Mouse (Mus musculus) G1E-ER4 (cell line): Measurements from ENCODE around the gene Mab21l1. TPM values are rescaled to one million over a fixed set of nuclear protein-coding genes. Genes with fewer than 3 reads are reported as not detected.

Experiments
- GATA1 ChIP-seq: IDR thresholded peaks from one replicate; pipeline ENCODE4 v1.8.0; 2012; ENCODE audit warnings: low read length, inconsistent platforms
- polyA plus RNA-seq: library from polyadenylated mRNA; stranded (reverse); fragments of >175 nt; gene quantifications from 2 replicates; pipeline ENCODE4 v1.2.3, GENCODE M21; 2012

Mab21l1 gene
- polyA plus RNA-seq, 1 experiment, result not detected

DNA sequence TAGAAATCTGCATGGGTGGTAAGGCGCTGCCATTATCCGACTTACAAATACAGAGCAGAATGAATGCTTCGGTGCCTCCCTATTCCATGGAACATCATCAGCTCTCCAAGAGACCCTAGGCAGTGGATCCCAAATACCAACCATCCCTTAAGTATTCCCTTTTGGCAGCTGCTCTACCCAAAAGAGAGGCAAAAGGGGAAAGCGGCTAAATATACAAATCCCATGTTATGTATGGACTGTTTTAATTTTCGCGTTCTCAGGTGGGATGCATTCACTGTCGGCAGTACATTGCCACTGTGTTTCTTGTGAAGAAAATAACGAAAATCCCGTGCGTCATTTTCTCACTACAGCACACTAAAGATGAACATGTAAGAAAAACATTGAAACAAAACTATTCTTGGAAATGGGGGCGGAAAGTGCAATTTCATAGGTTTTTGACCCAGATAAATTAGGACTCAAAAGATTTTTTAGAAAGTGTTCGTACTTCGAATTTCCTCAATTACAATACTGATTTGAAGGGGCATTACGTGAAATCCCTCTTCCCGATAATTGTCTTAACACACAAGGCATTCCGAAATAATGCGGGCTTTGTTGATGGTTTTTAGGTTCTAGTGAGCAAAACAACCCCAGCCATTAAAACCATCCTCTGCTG is 4.7 kb downstream of the Mab21l1 start:
- no peak for TF ChIP-seq GATA1

DNA sequence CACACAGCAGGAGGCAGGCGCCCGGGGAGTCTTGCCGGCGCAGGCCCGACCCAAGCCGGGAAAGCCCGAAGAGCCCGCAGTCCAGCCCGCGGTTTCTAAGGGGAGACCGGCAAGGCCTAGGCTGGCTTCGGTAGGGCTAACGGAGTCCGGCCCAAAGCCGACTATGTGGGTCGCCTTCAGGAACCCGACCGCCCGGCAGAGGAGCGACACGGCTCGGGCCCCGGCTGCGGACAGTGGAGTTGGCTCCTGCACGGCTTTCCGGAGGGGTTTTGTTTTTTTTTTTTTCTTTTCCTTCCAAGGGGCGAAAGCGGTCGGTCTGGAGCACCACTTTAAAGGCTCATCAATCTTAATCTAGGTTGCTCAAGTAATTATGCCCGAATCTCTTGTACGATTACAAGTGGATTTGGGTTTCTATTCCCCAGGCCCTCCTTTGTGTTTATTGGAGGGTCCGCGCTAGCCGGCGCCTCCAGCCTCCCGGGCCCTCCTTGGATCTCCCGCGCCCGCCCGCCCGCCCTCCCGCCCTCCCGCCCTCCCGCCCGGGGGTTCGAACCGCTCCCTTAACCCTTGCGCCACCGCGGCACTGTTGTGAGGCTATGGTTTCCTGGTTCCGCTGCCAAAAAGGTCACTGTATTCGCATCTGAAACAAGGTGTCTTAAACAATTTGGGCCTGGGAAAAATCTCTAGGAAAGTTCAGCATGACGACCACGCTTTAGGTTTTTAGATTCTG is 5.3 kb downstream of the Mab21l1 start:
- TF ChIP-seq GATA1, result no peak

DNA sequence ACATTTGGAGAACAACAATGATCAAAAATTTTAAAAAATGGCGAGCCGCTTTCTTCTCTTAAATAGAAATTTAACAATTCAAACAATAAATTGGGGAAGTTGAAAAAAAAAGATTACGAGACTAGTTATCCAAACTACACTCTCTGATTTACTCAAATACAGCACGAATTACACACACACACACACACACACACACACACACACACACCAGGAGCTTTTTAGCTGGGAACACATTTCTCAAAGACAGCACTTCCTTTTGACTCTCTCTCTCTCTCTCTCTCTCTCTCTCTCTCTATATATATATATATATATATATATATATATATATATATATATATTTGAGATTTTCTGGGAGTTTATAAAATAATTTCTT is 5.9 kb downstream of the Mab21l1 start:
- TF ChIP-seq GATA1, result no peak

DNA sequence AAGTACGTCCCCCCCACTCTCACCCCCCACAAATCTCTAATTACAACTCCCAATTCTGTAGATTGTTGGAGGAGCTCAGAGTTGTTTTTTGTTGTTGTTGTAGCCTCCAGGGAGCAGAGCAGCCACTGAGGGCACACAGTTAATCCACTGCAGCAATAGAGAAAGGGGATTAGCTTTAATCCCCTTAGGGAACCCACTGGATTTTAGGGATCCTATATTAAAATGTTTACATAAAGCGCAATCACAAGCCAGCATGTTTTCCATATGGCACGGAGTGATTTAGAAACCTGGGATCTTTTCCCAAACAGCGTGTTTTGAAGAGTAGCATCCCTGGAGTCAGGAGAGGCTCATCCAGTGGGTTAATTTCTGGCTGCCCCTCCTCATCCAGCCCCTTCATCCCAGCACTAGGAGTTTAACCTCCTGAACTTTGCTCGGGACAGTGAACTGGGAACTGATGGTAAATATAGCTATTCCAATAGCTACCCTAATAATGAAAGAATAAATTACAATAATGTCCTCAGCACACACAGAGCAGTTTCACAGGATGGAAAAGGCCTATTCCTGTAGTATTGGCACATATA is 6.4 kb downstream of the Mab21l1 start:
- no peak for TF ChIP-seq GATA1

DNA sequence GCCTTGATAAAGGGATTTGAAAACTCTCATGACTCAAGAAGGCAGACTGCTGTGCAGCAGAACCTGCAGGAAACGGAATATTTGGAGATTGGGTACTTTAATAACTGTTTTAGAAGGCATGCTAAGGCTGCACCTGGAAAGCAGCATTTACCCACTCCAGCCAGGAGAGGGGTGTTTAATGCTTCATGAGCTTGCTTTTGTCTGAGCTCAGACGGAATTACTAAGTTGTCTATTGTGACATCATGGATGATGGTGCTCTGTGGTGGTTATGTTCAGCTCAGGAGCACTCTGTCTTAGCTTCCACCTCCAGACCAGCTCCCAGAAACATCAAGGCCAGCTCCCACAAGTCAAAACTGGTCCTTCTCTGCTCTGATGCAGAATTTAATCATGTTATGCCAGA is 7.5 kb downstream of the Mab21l1 start:
- TF ChIP-seq GATA1, result no peak

DNA sequence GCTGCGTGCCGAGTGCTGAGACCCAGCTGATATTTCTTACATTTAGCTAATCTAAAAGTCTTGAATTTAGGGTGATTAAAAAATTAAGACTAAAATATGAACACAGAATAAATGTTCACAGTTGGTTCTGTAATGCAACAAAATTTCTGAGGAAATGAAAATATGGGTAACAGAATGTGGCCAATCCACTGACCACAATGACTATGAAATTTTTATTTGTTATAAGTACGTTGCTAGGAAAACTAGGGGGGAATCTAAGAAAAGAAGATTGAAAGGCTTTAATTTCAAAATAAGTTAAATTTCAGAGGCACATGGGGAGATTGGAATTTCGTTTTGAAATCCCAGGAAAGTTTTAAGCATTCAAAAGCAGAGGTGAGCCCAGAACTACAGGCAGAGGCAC is 8.3 kb downstream of the Mab21l1 start:
- TF ChIP-seq GATA1, result no peak

GRCm38 (mm10) chr3:55792251-55792650 is 9.9 kb downstream of the Mab21l1 start:
- no peak for TF ChIP-seq GATA1

GRCm38 (mm10) chr3:55793842-55794575 is 11.7 kb downstream of the Mab21l1 start:
- TF ChIP-seq GATA1, result no peak

- TF ChIP-seq GATA1, result no peak
Measured at GRCm38 (mm10) chr3:55794768-55795167, 12.5 kb downstream of the Mab21l1 start.

DNA sequence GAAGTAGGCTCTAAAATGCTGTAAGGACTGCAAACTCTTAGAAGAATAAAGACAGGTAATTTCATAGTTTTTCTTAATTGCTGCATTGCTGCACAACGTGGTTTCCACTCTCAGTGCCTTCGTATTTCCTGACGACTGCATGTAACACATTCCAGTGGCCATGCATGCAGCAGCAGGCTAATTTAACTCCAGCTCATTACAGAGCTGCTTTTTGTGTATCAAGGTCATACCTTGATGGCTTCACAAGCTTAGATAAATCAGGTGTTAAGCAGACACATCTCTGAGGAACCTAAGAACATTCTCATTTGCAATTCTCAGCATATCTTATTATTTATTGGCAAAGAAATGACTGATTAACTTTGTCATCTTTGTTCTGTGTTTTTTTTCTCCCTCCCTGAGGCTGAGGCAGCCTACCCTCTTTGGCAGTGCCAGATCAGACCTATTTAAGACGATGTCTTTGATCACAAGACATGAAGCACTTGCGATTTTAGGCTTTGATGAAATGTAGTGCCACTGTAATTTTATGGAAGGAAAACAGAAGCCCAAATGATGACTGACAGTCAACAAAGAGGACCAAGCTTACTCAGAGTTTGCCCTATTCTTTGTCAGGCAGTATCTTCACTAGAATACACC is 32.8 kb downstream of the Mab21l1 start:
- no peak for TF ChIP-seq GATA1

DNA sequence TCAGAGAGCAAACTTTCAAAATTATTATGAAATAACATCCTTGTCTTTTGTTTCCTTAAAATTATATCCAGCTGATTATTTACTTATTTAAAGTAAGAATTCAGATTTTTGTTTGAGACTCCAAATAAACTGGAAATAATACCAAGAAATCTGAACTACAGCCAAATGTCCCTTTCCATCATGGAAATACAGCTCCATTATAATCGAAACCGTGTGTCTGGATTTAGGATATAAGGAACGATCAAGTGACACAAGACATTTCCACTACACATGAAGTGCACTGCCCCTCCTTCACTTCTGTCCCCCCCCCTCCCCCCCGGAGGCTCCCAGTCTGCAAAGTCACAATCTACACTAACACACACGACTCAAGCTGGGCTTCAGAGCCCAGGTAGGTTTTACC is 33.8 kb downstream of the Mab21l1 start:
- TF ChIP-seq GATA1, result no peak

GRCm38 (mm10) chr3:55816638-55817375 is 34.5 kb downstream of the Mab21l1 start:
- TF ChIP-seq GATA1, result no peak

DNA sequence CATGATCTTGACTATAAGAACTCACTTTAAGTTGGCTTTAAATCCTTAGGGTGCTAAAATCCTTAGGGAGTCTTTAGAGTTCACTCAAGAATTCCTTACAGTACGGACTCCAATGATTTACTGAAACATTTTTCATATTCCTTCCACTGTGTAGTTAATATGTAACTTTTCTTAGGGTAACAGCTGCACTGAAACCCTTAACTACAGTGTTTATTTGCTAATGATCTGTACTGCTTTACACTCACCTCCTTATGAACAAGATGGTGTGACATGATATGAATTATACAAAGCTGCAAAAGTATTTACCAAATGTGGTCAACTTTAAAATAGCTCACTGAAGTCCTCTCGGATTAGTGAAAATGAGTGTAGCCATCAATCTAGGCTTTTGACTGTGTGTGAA is 35.8 kb downstream of the Mab21l1 start:
- TF ChIP-seq GATA1, result no peak

GRCm38 (mm10) chr3:55819598-55819997 is 37.3 kb downstream of the Mab21l1 start:
- TF ChIP-seq GATA1, result no peak

DNA sequence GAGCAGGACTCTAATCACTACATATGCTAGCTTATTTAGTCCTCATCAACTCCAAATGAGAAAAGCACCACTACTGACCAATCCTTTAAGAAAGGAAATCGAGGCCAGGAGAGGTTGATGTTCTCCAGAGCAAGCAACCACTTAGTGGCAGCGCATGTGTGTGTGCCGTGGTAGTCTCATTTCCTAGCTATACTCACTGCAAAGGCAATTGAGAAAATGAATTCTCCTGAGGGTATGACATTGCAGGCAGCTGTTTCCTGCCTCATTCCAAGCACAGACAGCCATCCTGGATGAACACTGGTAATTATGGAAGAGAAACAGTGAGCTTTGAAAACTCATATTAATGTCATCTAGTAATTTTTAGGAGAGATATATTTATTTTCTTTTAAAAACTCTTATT is 42.6 kb downstream of the Mab21l1 start:
- TF ChIP-seq GATA1, result no peak
